Mouse (Mus musculus): ENCODE results near the gene H6pd. TPM values are rescaled to one million over a fixed set of nuclear protein-coding genes. Genes with fewer than 3 reads are reported as not detected.

The H6pd gene
- total RNA-seq, 2 experiments from 2014 or later: 10.8 to 12.0 TPM

- no peak for DNase-seq (ENCODE audit: low spot score in 2 of 2)
- intact Hi-C loops (cut with DNase I): no loop called here
These were observed 5.7 kb downstream of the H6pd start for GRCm38 (mm10) chr4:150003021-150003580.

GRCm38 (mm10) chr4:150002021-150002528, 6.7 kb downstream of the H6pd start:
- intact Hi-C loops (cut with DNase I): no loop called here
- DNase-seq (ENCODE audit: low spot score in 2 of 2): no peak

- intact Hi-C loops (cut with DNase I): no loop called here
- no peak for DNase-seq (ENCODE audit: low spot score in 2 of 2)
These were observed 7.5 kb downstream of the H6pd start for GRCm38 (mm10) chr4:150001221-150001860.

GRCm38 (mm10) chr4:149999931-150000555, 8.8 kb downstream of the H6pd start:
- DNase-seq (ENCODE audit: low spot score in 2 of 2): no peak
- intact Hi-C loops (cut with DNase I): no loop called here

GRCm38 (mm10) chr4:149999510-149999900, 9.3 kb downstream of the H6pd start:
- DNase-seq (ENCODE audit: low spot score in 2 of 2): no peak
- intact Hi-C loops (cut with DNase I): no loop called here

- intact Hi-C loops (cut with DNase I): no loop called here
- no peak for DNase-seq (ENCODE audit: low spot score in 2 of 2)
These were observed 9.9 kb downstream of the H6pd start for GRCm38 (mm10) chr4:149998786-149999509.

- DNase-seq (ENCODE audit: low spot score in 2 of 2): no peak
- intact Hi-C loops (cut with DNase I): no loop called here
These were observed 10.8 kb downstream of the H6pd start for GRCm38 (mm10) chr4:149997999-149998398.

GRCm38 (mm10) chr4:149996440-149996839, 12.4 kb downstream of the H6pd start:
- DNase-seq (ENCODE audit: low spot score in 2 of 2): no peak
- intact Hi-C loops (cut with DNase I): no loop called here

- intact Hi-C loops (cut with DNase I): no loop called here
- DNase-seq (ENCODE audit: low spot score in 2 of 2): no peak
These were observed 12.9 kb downstream of the H6pd start for GRCm38 (mm10) chr4:149995911-149996310.

- intact Hi-C loops (cut with DNase I): no loop called here
- no peak for DNase-seq (ENCODE audit: low spot score in 2 of 2)
These were observed 14.6 kb downstream of the H6pd start for GRCm38 (mm10) chr4:149994218-149994617.

- no peak for DNase-seq (ENCODE audit: low spot score in 2 of 2)
- intact Hi-C loops (cut with DNase I): no loop called here
These were observed 16.2 kb downstream of the H6pd start for GRCm38 (mm10) chr4:149992670-149993032.

GRCm38 (mm10) chr4:149991755-149992669, 16.8 kb downstream of the H6pd start:
- intact Hi-C loops (cut with DNase I): no loop called here
- DNase-seq (ENCODE audit: low spot score in 2 of 2): no peak

GRCm38 (mm10) chr4:149990954-149991633, 17.7 kb downstream of the H6pd start:
- intact Hi-C loops (cut with DNase I): no loop called here
- no peak for DNase-seq (ENCODE audit: low spot score in 2 of 2)

GRCm38 (mm10) chr4:149990212-149990953, 18.4 kb downstream of the H6pd start:
- DNase-seq (ENCODE audit: low spot score in 2 of 2): peak in 1 of 2 experiments; percentile 50

GRCm38 (mm10) chr4:149988931-149989556, 19.8 kb downstream of the H6pd start:
- DNase-seq (ENCODE audit: low spot score in 2 of 2): peak; percentile 85 to 91
- intact Hi-C loops (cut with DNase I): no loop called here

More at GRCm38 (mm10) chr4:149990212-149990953, 18.4 kb downstream of the H6pd start:
- intact Hi-C loops (cut with DNase I): no loop called here

- intact Hi-C loops (cut with DNase I): no loop called here
- DNase-seq (ENCODE audit: low spot score in 2 of 2): no peak
These were observed 20.5 kb downstream of the H6pd start for GRCm38 (mm10) chr4:149988301-149988700.

- intact Hi-C loops (cut with DNase I): no loop called here
- no peak for DNase-seq (ENCODE audit: low spot score in 2 of 2)
These were observed 22.0 kb downstream of the H6pd start for GRCm38 (mm10) chr4:149986671-149987417.

All from left cerebral cortex, postnatal 25 days (tissue).